Mouse (Mus musculus) myocyte (in vitro differentiated cells): Measurements from ENCODE around the gene Ankrd6.

Source experiments
- CEBPB ChIP-seq: IDR thresholded peaks from 2 replicates; pipeline ENCODE4 v1.6.1; 2011; ENCODE audit warnings: mild to moderate bottlenecking, moderate library complexity; ENCODE audit not compliant: poor library complexity, insufficient read depth, severe bottlenecking
- E2F4 ChIP-seq: IDR thresholded peaks from one replicate; pipeline ENCODE4 v1.6.1; 2011; ENCODE audit warnings: mild to moderate bottlenecking, control low read depth, moderate library complexity; ENCODE audit not compliant: insufficient read depth
- MAX ChIP-seq: IDR thresholded peaks from one replicate; pipeline ENCODE4 v1.6.1; 2011; ENCODE audit warnings: low read depth, mild to moderate bottlenecking, control low read depth
- MYOG ChIP-seq, 3 experiments: IDR thresholded peaks; one replicate each; pipeline ENCODE4 v1.6.1; 2011; ENCODE audit warnings: control low read depth in 2 of 3, low read depth in 2 of 3, mild to moderate bottlenecking in 2 of 3; ENCODE audit not compliant: insufficient read length in 2 of 3, control insufficient read depth in 1 of 3, insufficient read depth in 1 of 3
- POLR2A ChIP-seq: IDR thresholded peaks from one replicate; pipeline ENCODE4 v1.6.1; 2011; ENCODE audit warnings: low read depth, mild to moderate bottlenecking, control low read depth, moderate library complexity; ENCODE audit not compliant: insufficient read length
- POLR2AphosphoS2 ChIP-seq: IDR thresholded peaks from one replicate; pipeline ENCODE4 v1.6.1; 2011; ENCODE audit warnings: low read depth, control low read depth; ENCODE audit not compliant: insufficient read length
- REST ChIP-seq: IDR thresholded peaks from one replicate; pipeline ENCODE4 v1.6.1; 2011; ENCODE audit warnings: mild to moderate bottlenecking, control low read depth, moderate library complexity; ENCODE audit not compliant: insufficient read depth, insufficient read length
- TCF12 ChIP-seq: IDR thresholded peaks from one replicate; pipeline ENCODE4 v1.6.1; 2011; ENCODE audit warnings: mild to moderate bottlenecking, control low read depth; ENCODE audit not compliant: poor library complexity, insufficient read depth, severe bottlenecking

GRCm38 (mm10) chr4:32948696-32949095 is 1.9 kb downstream of the Ankrd6 start:
- no peak for TF ChIP-seq POLR2A
- TF ChIP-seq TCF12 = no peak
- no peak for TF ChIP-seq MYOG (IDR thresholded peaks at IDR 0.05; ENCODE audit: control insufficient read depth in 1 of 3, insufficient read depth in 1 of 3, insufficient read length in 2 of 3, low read depth in 2 of 3)
- TF ChIP-seq REST = no peak
- no peak for TF ChIP-seq POLR2AphosphoS2
- TF ChIP-seq CEBPB = no peak
- TF ChIP-seq MAX = no peak
- no peak for TF ChIP-seq E2F4
